Mouse (Mus musculus) midbrain, embryonic 12.5 days (tissue): ENCODE data around the gene Tbc1d9. TPM values are rescaled to one million over a fixed set of nuclear protein-coding genes. Genes with fewer than 3 reads are reported as not detected.

Experiments
- ATAC-seq: fragments of 200-750 bp; cut with Nextera tagmentation; 2 replicates; pipeline ENCODE4 v1.8.0; 2017; ENCODE audit warnings: low read depth, moderate TSS enrichment, moderate library complexity; ENCODE audit not compliant: low FRiP score
- H3K27ac ChIP-seq: fragments of 300-500 bp; sonication (generic); replicated peaks from 2 replicates; pipeline ENCODE4 v1.5.1; 2016; ENCODE audit warnings: mild to moderate bottlenecking
- H3K27me3 ChIP-seq: fragments of 300-500 bp; sonication (generic); 2 replicates; pipeline ENCODE4 v1.6.1; 2016; ENCODE audit warnings: mild to moderate bottlenecking
- H3K36me3 ChIP-seq: fragments of 300-500 bp; sonication (generic); 2 replicates; pipeline ENCODE4 v1.6.1; 2016
- H3K4me1 ChIP-seq: fragments of 300-500 bp; sonication (generic); 2 replicates; pipeline ENCODE4 v1.6.1; 2016
- H3K4me2 ChIP-seq: fragments of 300-500 bp; sonication (generic); replicated peaks from 2 replicates; pipeline ENCODE4 v1.6.1; 2016; ENCODE audit warnings: mild to moderate bottlenecking, moderate library complexity
- H3K4me3 ChIP-seq: fragments of 300-500 bp; sonication (generic); 2 replicates; pipeline ENCODE4 v1.5.1; 2016; ENCODE audit warnings: mild to moderate bottlenecking
- H3K9ac ChIP-seq: fragments of 300-500 bp; sonication (generic); replicated peaks from 2 replicates; pipeline ENCODE4 v1.6.1; 2016; ENCODE audit warnings: mild to moderate bottlenecking, moderate library complexity
- H3K9me3 ChIP-seq: fragments of 300-500 bp; sonication (generic); 2 replicates; pipeline ENCODE4 v1.6.1; 2016; ENCODE audit warnings: mild to moderate bottlenecking
- WGBS: fragments of 180-500 bp; shearing (Covaris S2); methylation state at CpG from one replicate; pipeline ENCODE4 v1.1.7; 2016; 5-methylcytosine and 5-hydroxymethylcytosine counted together
- polyA plus RNA-seq: library from polyadenylated mRNA; unstranded; fragments of >200 nt; fragmentation: Nextera tagmentation; extraction: Ambion mirVana; gene quantifications from 2 replicates; pipeline ENCODE4 v1.2.1, GENCODE M21; 2016

Tbc1d9 gene
- polyA plus RNA-seq, result 12.3 and 14.3 TPM in 2 replicates

DNA sequence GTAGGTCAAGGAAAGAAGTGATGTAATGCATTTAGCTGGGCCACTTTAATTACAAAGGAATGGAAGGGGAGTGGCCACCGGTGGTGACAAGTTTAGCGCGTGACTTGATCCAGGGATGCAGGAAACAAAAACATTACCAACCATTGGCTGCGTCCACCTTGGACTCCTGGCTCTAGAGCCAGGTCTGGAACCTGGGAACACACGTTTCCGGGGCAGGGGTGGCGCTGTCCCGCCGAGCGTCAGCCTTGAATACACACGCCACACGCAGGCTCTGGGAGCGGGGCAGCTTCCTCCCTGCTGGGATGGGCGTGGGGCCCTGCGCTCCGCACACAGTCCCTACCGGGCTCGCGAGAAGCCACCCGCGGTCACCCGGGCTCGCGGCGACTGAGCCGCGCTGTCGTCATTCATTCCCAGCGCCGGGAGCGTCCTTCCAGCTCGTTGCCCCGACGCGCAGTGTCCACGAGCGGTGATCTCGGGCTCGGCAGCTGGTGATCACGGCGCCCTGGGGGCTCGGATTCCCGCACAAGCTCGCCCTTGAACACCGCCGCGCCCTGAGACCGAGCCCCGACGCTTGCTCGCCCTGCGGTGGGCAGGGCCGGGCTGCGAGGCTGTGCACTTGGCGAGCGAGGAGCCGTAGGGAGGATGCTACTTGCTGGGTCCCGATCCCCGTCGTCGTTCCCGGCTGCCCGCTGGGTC lies at the start of gene Tbc1d9:
Gene Tbc1d9, plus strand, starts transcription at position 118 of the 696 bp plus-strand sequence.
- peak within 1 kb of the TSS; percentile 52 for H3K4me2 ChIP-seq
- ATAC-seq, result peak; percentile 92
- no peaks in the 10 kb centered on the region for H3K9me3 ChIP-seq
- under 1% methylated on average over 63 of the region's 63 CpGs for WGBS
- H3K9ac ChIP-seq, result peak within 1 kb of the TSS; percentile 91
- peaks cover 23% of the 10 kb centered on the region for H3K4me1 ChIP-seq
- H3K27me3 ChIP-seq, result no peaks in the 10 kb centered on the region
- H3K36me3 ChIP-seq, result no peaks in the 10 kb centered on the region
- peak within 1 kb of the TSS; percentile 87 for H3K4me3 ChIP-seq
- H3K27ac ChIP-seq, result peak within 1 kb of the TSS; percentile 94

- Histone ChIP-seq H3K4me2 (no peak overlapping the region), H3K36me3 (no peaks in the 10 kb centered on the region), H3K9me3 (no peaks in the 10 kb centered on the region), H3K4me3 (no peak overlapping the region), H3K27me3 (no peaks in the 10 kb centered on the region), H3K9ac (no peak overlapping the region), H3K27ac (no peak overlapping the region), H3K4me1 (no peaks in the 10 kb centered on the region)
- no peak for ATAC-seq
- WGBS, result 71% methylated on average over 2 of the region's 2 CpGs
Measured at GRCm38 (mm10) chr8:83135086-83135485, 30.1 kb upstream of the Tbc1d9 start.

GRCm38 (mm10) chr8:83140068-83140467 lies 25.1 kb upstream of the Tbc1d9 start:
- H3K27me3 ChIP-seq, result no peaks in the 10 kb centered on the region
- H3K9ac ChIP-seq, result no peak overlapping the region
- no peaks in the 10 kb centered on the region for H3K9me3 ChIP-seq
- H3K4me1 ChIP-seq, result no peaks in the 10 kb centered on the region
- H3K4me2 ChIP-seq, result no peak overlapping the region
- H3K36me3 ChIP-seq, result no peaks in the 10 kb centered on the region
- ATAC-seq, result no peak
- no peak overlapping the region for H3K27ac ChIP-seq
- H3K4me3 ChIP-seq, result no peak overlapping the region
- WGBS, result 95% methylated on average over 1 of the region's 1 CpGs

DNA sequence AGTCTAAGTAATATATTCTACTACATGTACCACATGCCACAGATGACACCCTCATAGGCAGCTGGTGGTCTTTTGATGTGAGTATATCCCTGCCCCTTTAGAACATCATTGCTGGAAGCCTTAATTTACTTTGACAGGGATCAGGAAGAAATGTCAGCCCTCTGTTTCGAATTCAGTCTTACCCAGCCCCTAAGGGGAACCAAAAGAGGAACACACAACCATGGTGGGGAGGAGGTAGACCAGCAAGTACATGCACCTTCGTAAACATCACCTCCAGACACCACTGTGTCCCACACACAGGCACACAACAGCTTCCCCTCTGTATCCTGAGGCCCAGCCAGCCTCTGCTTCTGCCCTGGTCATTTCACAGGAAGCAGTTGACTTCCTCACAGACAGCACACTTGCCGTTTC lies 24.4 kb upstream of the Tbc1d9 start:
- WGBS, result 82% methylated on average over 3 of the region's 3 CpGs
- ATAC-seq, result no peak
- Histone ChIP-seq H3K4me2 (no peak overlapping the region), H3K4me3 (no peak overlapping the region), H3K9me3 (no peaks in the 10 kb centered on the region), H3K27me3 (no peaks in the 10 kb centered on the region), H3K9ac (no peak overlapping the region), H3K27ac (no peak overlapping the region), H3K4me1 (no peaks in the 10 kb centered on the region), H3K36me3 (no peaks in the 10 kb centered on the region)

- no peak for ATAC-seq
- Histone ChIP-seq H3K27me3 (no peaks in the 10 kb centered on the region), H3K4me2 (no peak overlapping the region), H3K9ac (no peak overlapping the region), H3K4me3 (no peak overlapping the region), H3K9me3 (no peaks in the 10 kb centered on the region), H3K27ac (no peak overlapping the region), H3K36me3 (no peaks in the 10 kb centered on the region), H3K4me1 (no peaks in the 10 kb centered on the region)
- WGBS, result 83% methylated on average over 5 of the region's 5 CpGs
Measured at GRCm38 (mm10) chr8:83141358-83141757, 23.8 kb upstream of the Tbc1d9 start.

DNA sequence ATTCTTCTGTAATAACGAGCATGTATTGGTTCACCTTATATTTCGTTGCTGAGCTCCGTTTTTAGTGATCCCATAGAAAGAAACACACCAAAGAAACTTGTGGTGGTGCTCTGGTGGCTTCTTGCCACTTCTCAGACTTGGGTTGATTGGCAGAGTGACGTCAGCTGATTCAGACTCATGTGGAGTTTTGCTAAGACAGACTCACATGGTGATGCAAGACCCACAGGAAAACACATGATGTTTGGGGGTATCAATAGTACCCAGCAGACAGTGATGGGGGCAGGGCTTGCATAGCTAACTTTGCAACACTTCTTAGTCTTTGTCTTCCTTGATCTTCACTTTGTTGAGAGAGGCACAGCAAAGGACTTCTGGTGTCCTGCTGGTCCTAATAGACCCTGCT lies 20.6 kb upstream of the Tbc1d9 start:
- Histone ChIP-seq H3K4me2 (no peak overlapping the region), H3K27me3 (no peaks in the 10 kb centered on the region), H3K36me3 (no peaks in the 10 kb centered on the region), H3K4me3 (no peak overlapping the region), H3K27ac (no peak overlapping the region), H3K4me1 (no peaks in the 10 kb centered on the region), H3K9me3 (no peaks in the 10 kb centered on the region), H3K9ac (no peak overlapping the region)
- 90% methylated on average over 4 of the region's 4 CpGs for WGBS
- ATAC-seq, result no peak

DNA sequence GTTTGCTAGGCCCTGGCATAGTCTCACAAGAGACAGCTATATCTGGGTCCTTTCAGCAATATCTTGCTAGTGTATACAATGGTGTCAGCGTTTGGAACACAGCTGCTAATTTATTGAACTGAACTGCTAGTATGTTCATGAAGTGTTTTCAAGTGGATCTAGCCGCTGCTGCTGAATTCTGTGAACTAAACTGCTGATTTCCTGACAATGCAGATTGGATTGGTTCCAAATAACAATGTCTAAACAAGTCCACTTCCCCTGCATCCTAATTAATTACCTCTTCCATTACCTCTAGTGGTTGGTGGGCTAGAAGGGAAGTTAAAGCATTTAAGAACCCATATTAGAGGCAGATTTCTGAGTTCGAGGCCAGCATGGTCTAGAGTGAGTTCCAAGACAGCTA lies 19.7 kb upstream of the Tbc1d9 start:
- H3K36me3 ChIP-seq, result no peaks in the 10 kb centered on the region
- H3K9ac ChIP-seq, result no peak overlapping the region
- H3K4me1 ChIP-seq, result no peaks in the 10 kb centered on the region
- no peak for ATAC-seq
- no peak overlapping the region for H3K4me3 ChIP-seq
- no peak overlapping the region for H3K4me2 ChIP-seq
- H3K9me3 ChIP-seq, result no peaks in the 10 kb centered on the region
- no peak overlapping the region for H3K27ac ChIP-seq
- 86% methylated on average over 3 of the region's 3 CpGs for WGBS
- H3K27me3 ChIP-seq, result no peaks in the 10 kb centered on the region

GRCm38 (mm10) chr8:83149124-83149523 lies 16.0 kb upstream of the Tbc1d9 start:
- ATAC-seq, result no peak
- no peaks in the 10 kb centered on the region for H3K27me3 ChIP-seq
- WGBS, result 91% methylated on average over 6 of the region's 6 CpGs
- H3K27ac ChIP-seq, result no peak overlapping the region
- no peaks in the 10 kb centered on the region for H3K36me3 ChIP-seq
- H3K4me3 ChIP-seq, result no peak overlapping the region
- H3K4me2 ChIP-seq, result no peak overlapping the region
- no peaks in the 10 kb centered on the region for H3K4me1 ChIP-seq
- no peaks in the 10 kb centered on the region for H3K9me3 ChIP-seq
- no peak overlapping the region for H3K9ac ChIP-seq

- Histone ChIP-seq H3K9ac (no peak overlapping the region), H3K36me3 (no peaks in the 10 kb centered on the region), H3K9me3 (no peaks in the 10 kb centered on the region), H3K4me2 (no peak overlapping the region), H3K4me1 (no peaks in the 10 kb centered on the region), H3K27me3 (no peaks in the 10 kb centered on the region), H3K27ac (no peak overlapping the region), H3K4me3 (no peak overlapping the region)
- 82% methylated on average over 1 of the region's 2 CpGs for WGBS
- no peak for ATAC-seq
Measured at GRCm38 (mm10) chr8:83152055-83152454, 13.1 kb upstream of the Tbc1d9 start.

DNA sequence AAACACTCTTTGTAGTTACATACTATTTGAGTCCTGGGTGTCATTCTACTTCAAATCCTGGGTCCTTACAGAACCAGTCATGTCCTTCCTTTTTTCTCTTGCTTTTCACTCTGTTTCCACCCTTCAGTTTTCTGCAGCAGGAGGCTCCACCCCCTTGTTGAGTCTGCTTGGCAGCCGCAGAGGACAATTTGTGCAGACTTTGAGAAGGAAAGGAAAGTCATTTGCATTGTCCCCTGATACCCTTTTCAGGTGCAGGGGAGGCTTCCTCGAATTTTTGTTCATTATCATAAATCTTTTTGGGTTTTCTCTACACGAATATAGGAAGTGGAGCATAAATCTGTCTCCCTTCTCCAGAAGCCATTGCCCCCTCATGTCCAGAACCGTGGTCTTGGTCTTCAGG lies 12.7 kb upstream of the Tbc1d9 start:
- H3K27me3 ChIP-seq, result no peaks in the 10 kb centered on the region
- WGBS, result 71% methylated on average over 4 of the region's 4 CpGs
- ATAC-seq, result no peak
- no peaks in the 10 kb centered on the region for H3K4me1 ChIP-seq
- no peaks in the 10 kb centered on the region for H3K9me3 ChIP-seq
- no peak overlapping the region for H3K27ac ChIP-seq
- H3K9ac ChIP-seq, result no peak overlapping the region
- H3K4me2 ChIP-seq, result no peak overlapping the region
- no peaks in the 10 kb centered on the region for H3K36me3 ChIP-seq
- H3K4me3 ChIP-seq, result no peak overlapping the region

GRCm38 (mm10) chr8:83155110-83155509 lies 10.0 kb upstream of the Tbc1d9 start:
- H3K4me2 ChIP-seq, result no peak overlapping the region
- no peak overlapping the region for H3K27ac ChIP-seq
- no peak overlapping the region for H3K4me3 ChIP-seq
- ATAC-seq, result no peak
- H3K4me1 ChIP-seq, result no peaks in the 10 kb centered on the region
- 45% methylated on average over 4 of the region's 4 CpGs for WGBS
- H3K9me3 ChIP-seq, result no peaks in the 10 kb centered on the region
- H3K9ac ChIP-seq, result no peak overlapping the region
- no peaks in the 10 kb centered on the region for H3K27me3 ChIP-seq
- no peaks in the 10 kb centered on the region for H3K36me3 ChIP-seq

GRCm38 (mm10) chr8:83158971-83159370 lies 6.2 kb upstream of the Tbc1d9 start:
- Histone ChIP-seq H3K9me3 (no peaks in the 10 kb centered on the region), H3K27me3 (no peaks in the 10 kb centered on the region), H3K36me3 (no peaks in the 10 kb centered on the region), H3K4me2 (no peak overlapping the region), H3K27ac (no peak overlapping the region), H3K4me1 (no peaks in the 10 kb centered on the region), H3K4me3 (no peak overlapping the region), H3K9ac (no peak overlapping the region)
- no peak for ATAC-seq
- WGBS, result 81% methylated on average over 3 of the region's 3 CpGs

GRCm38 (mm10) chr8:83159615-83160014 lies 5.5 kb upstream of the Tbc1d9 start:
- no peak overlapping the region for H3K4me2 ChIP-seq
- no peaks in the 10 kb centered on the region for H3K36me3 ChIP-seq
- no peak for ATAC-seq
- WGBS, result 61% methylated on average over 1 of the region's 1 CpGs
- H3K4me3 ChIP-seq, result no peak overlapping the region
- H3K27ac ChIP-seq, result no peak overlapping the region
- H3K9me3 ChIP-seq, result no peaks in the 10 kb centered on the region
- 0 out of 2 replicates have a peak, but pooled peaks cover under 1% of the 10 kb centered on the region for H3K4me1 ChIP-seq
- no peak overlapping the region for H3K9ac ChIP-seq
- H3K27me3 ChIP-seq, result no peaks in the 10 kb centered on the region
